Mouse (Mus musculus) heart, postnatal 0 days (tissue): ENCODE measurements at regions not wholly inside any gene's neighbourhood (a gene's known extent, or its start where the extent isn't known, plus 50 kb on each side); places are given as distances from the start of the nearest gene placed in this dataset.

Experiments
- ATAC-seq: fragments of 200-750 bp; cut with Nextera tagmentation; 2 replicates; pipeline ENCODE4 v1.8.0; 2017; ENCODE audit warnings: low read depth, moderate number of reproducible peaks, moderate library complexity; ENCODE audit not compliant: insufficient read depth
- DNase-seq: peaks from one replicate; pipeline ENCODE4 v3.0.0-alpha.2; 2016; ENCODE audit warnings: low spot score
- H3K27ac ChIP-seq: fragments of 300-500 bp; sonication (generic); 2 replicates; pipeline ENCODE4 v1.5.1; 2014; ENCODE audit warnings: low read depth, mild to moderate bottlenecking
- H3K27me3 ChIP-seq: fragments of 300-500 bp; sonication (generic); 2 replicates; pipeline ENCODE4 v1.6.1; 2014; ENCODE audit warnings: low read length, mixed read lengths; ENCODE audit not compliant: control insufficient read depth, insufficient read depth
- H3K36me3 ChIP-seq: fragments of 300-500 bp; sonication (generic); replicated peaks from 2 replicates; pipeline ENCODE4 v1.6.1; 2014; ENCODE audit warnings: low read length, mixed read lengths; ENCODE audit not compliant: control insufficient read depth, insufficient read depth
- H3K4me1 ChIP-seq: fragments of 300-500 bp; sonication (generic); 2 replicates; pipeline ENCODE4 v1.6.1; 2014; ENCODE audit warnings: antibody characterized with exemption; ENCODE audit not compliant: control insufficient read depth, insufficient read depth
- H3K4me2 ChIP-seq: fragments of 300-500 bp; sonication (generic); 2 replicates; pipeline ENCODE4 v1.6.1; 2014; ENCODE audit warnings: low read depth, mild to moderate bottlenecking, low read length, moderate library complexity
- H3K4me3 ChIP-seq: fragments of 300-500 bp; sonication (generic); 2 replicates; pipeline ENCODE4 v1.5.1; 2014; ENCODE audit warnings: low read depth, low read length
- H3K9ac ChIP-seq: fragments of 300-500 bp; sonication (generic); replicated peaks from 2 replicates; pipeline ENCODE4 v1.6.1; 2014; ENCODE audit warnings: low read depth, low read length, mixed read lengths
- H3K9me3 ChIP-seq: fragments of 300-500 bp; sonication (generic); replicated peaks from 2 replicates; pipeline ENCODE4 v1.6.1; 2016; ENCODE audit warnings: low read length; ENCODE audit not compliant: control insufficient read depth
- CTCF ChIP-seq: IDR thresholded peaks from 2 replicates; pipeline ENCODE4 v1.5.1; 2016; ENCODE audit warnings: antibody characterized with exemption, control low read depth, low read depth
- EP300 ChIP-seq: IDR thresholded peaks from 2 replicates; pipeline ENCODE4 v1.6.1; 2016; ENCODE audit warnings: antibody characterized with exemption, low read depth
- WGBS: fragments of 180-500 bp; shearing (Covaris S2); extraction: QIAGEN DNeasy Blood & Tissue Kit; methylation state at CpG from one replicate; pipeline ENCODE4 v1.1.7; 2014; 5-methylcytosine and 5-hydroxymethylcytosine counted together

GRCm38 (mm10) chr12:97994884-97995283, 264.4 kb downstream of the Galc start:
- WGBS, result 47% methylated on average over 1 of the region's 1 CpGs
- Histone ChIP-seq H3K4me3 (no peak overlapping the region), H3K9ac (no peak overlapping the region), H3K27ac (no peak overlapping the region), H3K36me3 (no peaks in the 10 kb centered on the region), H3K9me3 (no peaks in the 10 kb centered on the region), H3K4me2 (no peak overlapping the region), H3K27me3 (no peaks in the 10 kb centered on the region), H3K4me1 (no peaks in the 10 kb centered on the region)
- no peak for DNase-seq
- no peak for ATAC-seq
- TF ChIP-seq CTCF (0 out of 2 replicates have a peak, but pooled peaks have one; percentile 10), EP300 (no peak)

DNA sequence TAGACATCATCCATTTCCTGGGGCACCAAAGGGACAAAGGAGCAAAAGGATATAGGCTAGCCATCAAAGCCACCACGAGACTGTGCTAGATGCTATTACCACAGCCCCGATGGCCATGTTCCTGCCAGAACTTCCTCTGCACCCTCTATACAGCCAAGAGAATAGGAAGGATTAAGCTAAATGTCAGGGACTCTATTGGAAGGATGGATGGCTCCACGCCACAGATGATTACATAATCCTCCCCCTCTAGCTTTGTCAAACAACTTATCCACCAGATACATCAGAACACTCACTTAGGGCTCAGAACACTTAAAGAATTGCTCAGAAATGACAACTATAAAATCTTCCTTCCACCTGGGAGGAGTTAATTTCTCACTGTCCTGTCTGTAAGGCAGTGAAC, 265.3 kb downstream of the Galc start:
- TF ChIP-seq CTCF, result no peak
- no peak for TF ChIP-seq EP300
- Histone ChIP-seq H3K4me2 (no peak overlapping the region), H3K9me3 (no peaks in the 10 kb centered on the region), H3K27ac (no peak overlapping the region), H3K36me3 (no peaks in the 10 kb centered on the region), H3K9ac (no peak overlapping the region), H3K4me1 (no peaks in the 10 kb centered on the region), H3K4me3 (no peak overlapping the region), H3K27me3 (no peaks in the 10 kb centered on the region)
- WGBS, result 75% methylated on average over 3 of the region's 3 CpGs
- ATAC-seq (no peak), DNase-seq (no peak)

DNA sequence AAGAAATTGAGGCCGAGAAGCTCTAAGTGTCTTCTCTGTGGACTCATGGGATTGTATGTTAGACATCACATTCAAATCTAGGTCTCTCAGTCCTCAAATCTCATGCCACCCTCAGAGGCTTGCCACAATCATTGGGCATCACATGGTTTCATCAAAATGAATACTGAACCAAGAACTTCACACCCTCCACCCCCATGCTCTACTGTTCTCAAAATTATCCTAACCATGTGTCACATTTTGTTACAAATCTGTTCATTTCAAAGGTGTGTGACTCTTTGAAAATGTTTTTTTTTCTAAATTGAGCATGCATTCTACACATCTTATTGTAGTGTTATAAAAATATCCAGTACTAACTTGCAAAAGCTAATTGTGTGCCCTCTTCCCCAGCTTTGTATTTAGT, 275.9 kb downstream of the Galc start:
- no peaks in the 10 kb centered on the region for H3K27me3 ChIP-seq
- H3K27ac ChIP-seq, result no peak overlapping the region
- TF ChIP-seq CTCF (no peak), EP300 (no peak)
- no peak overlapping the region for H3K9ac ChIP-seq
- no peaks in the 10 kb centered on the region for H3K9me3 ChIP-seq
- H3K4me1 ChIP-seq, result no peaks in the 10 kb centered on the region
- H3K4me3 ChIP-seq, result no peak overlapping the region
- no peak overlapping the region for H3K4me2 ChIP-seq
- WGBS, result 87% methylated on average over 1 of the region's 1 CpGs
- H3K36me3 ChIP-seq, result no peaks in the 10 kb centered on the region
- DNase-seq, result no peak
- no peak for ATAC-seq

GRCm38 (mm10) chr12:97978668-97979067, 280.6 kb downstream of the Galc start:
- ATAC-seq, result no peak
- no peaks in the 10 kb centered on the region for H3K9me3 ChIP-seq
- H3K9ac ChIP-seq, result no peak overlapping the region
- no peaks in the 10 kb centered on the region for H3K27me3 ChIP-seq
- 55% methylated on average over 3 of the region's 3 CpGs for WGBS
- TF ChIP-seq EP300 (no peak), CTCF (no peak)
- no peaks in the 10 kb centered on the region for H3K4me1 ChIP-seq
- H3K36me3 ChIP-seq, result no peaks in the 10 kb centered on the region
- no peak for DNase-seq
- no peak overlapping the region for H3K27ac ChIP-seq
- no peak overlapping the region for H3K4me3 ChIP-seq
- H3K4me2 ChIP-seq, result no peak overlapping the region

GRCm38 (mm10) chr12:97978178-97978651, 281.0 kb downstream of the Galc start:
- 83% methylated on average over 8 of the region's 8 CpGs for WGBS
- Histone ChIP-seq H3K4me3 (no peak overlapping the region), H3K27ac (no peak overlapping the region), H3K27me3 (no peaks in the 10 kb centered on the region), H3K36me3 (no peaks in the 10 kb centered on the region), H3K4me1 (no peaks in the 10 kb centered on the region), H3K9me3 (no peaks in the 10 kb centered on the region), H3K4me2 (no peak overlapping the region), H3K9ac (no peak overlapping the region)
- ATAC-seq, result no peak
- TF ChIP-seq EP300 (no peak), CTCF (no peak)
- no peak for DNase-seq

DNA sequence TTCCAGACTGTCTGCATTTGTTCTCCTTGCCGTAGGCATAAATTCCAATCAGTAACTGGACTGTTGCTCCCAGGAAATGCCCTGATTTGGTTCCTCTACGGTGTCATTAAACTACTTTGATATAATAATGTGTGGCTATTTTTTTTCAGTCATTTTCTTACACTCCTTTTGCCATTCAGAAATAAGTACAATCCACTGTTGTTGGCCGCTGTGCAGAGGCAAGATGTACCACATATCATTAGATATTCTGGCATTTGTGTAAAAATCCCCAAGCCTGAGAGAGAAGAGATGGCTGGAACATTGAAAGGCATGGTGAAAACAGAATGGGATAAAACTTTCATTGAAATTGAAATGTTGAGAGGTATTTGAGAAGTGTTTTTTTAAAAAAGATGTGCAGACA, 281.6 kb downstream of the Galc start:
- no peaks in the 10 kb centered on the region for H3K36me3 ChIP-seq
- H3K9ac ChIP-seq, result no peak overlapping the region
- H3K4me2 ChIP-seq, result no peak overlapping the region
- 68% methylated on average over 3 of the region's 3 CpGs for WGBS
- no peaks in the 10 kb centered on the region for H3K27me3 ChIP-seq
- H3K4me3 ChIP-seq, result no peak overlapping the region
- no peaks in the 10 kb centered on the region for H3K9me3 ChIP-seq
- no peak for DNase-seq
- H3K4me1 ChIP-seq, result no peaks in the 10 kb centered on the region
- ATAC-seq, result no peak
- TF ChIP-seq EP300, result no peak
- TF ChIP-seq CTCF, result no peak
- no peak overlapping the region for H3K27ac ChIP-seq
